Mouse (Mus musculus) kidney, postnatal 0 days (tissue): ENCODE data around the gene Fam227a. TPM values are rescaled to one million over a fixed set of nuclear protein-coding genes. Genes with fewer than 3 reads are reported as not detected.

Source experiments
- ATAC-seq: fragments of 200-750 bp; cut with Nextera tagmentation; replicated peaks from 2 replicates; pipeline ENCODE4 v1.8.0; 2017; ENCODE audit warnings: low read depth, moderate number of reproducible peaks, moderate TSS enrichment, moderate library complexity; ENCODE audit not compliant: low FRiP score
- DNase-seq: peaks from one replicate; pipeline ENCODE4 v3.0.0-alpha.2; 2016; ENCODE audit warnings: low spot score
- H3K27ac ChIP-seq: fragments of 300-500 bp; sonication (generic); 2 replicates; pipeline ENCODE4 v1.5.1; 2014; ENCODE audit warnings: mild to moderate bottlenecking
- H3K27me3 ChIP-seq: fragments of 300-500 bp; sonication (generic); 2 replicates; pipeline ENCODE4 v1.6.1; 2014; ENCODE audit warnings: low read length, mixed read lengths; ENCODE audit not compliant: insufficient read depth
- H3K36me3 ChIP-seq: fragments of 300-500 bp; sonication (generic); 2 replicates; pipeline ENCODE4 v1.6.1; 2014; ENCODE audit warnings: low read length, mixed read lengths; ENCODE audit not compliant: insufficient read depth
- H3K4me1 ChIP-seq: fragments of 300-500 bp; sonication (generic); replicated peaks from 2 replicates; pipeline ENCODE4 v1.6.1; 2014; ENCODE audit warnings: antibody characterized with exemption, low read length, mixed read lengths; ENCODE audit not compliant: insufficient read depth
- H3K4me2 ChIP-seq: fragments of 300-500 bp; sonication (generic); 2 replicates; pipeline ENCODE4 v1.6.1; 2014; ENCODE audit warnings: mild to moderate bottlenecking, low read length, moderate library complexity, mixed read lengths
- H3K4me3 ChIP-seq: fragments of 300-500 bp; sonication (generic); replicated peaks from 2 replicates; pipeline ENCODE4 v1.5.1; 2014; ENCODE audit warnings: low read depth, low read length
- H3K9ac ChIP-seq: fragments of 300-500 bp; sonication (generic); 2 replicates; pipeline ENCODE4 v1.6.1; 2014; ENCODE audit warnings: low read depth, low read length
- H3K9me3 ChIP-seq: fragments of 300-500 bp; sonication (generic); replicated peaks from 2 replicates; pipeline ENCODE4 v1.6.1; 2016; ENCODE audit warnings: low read length, inconsistent platforms, mixed read lengths
- CTCF ChIP-seq: IDR thresholded peaks from 2 replicates; pipeline ENCODE4 v1.5.1; 2016; ENCODE audit warnings: antibody characterized with exemption, low read depth, mild to moderate bottlenecking, moderate library complexity
- WGBS: fragments of 180-500 bp; shearing (Covaris S2); extraction: QIAGEN DNeasy Blood & Tissue Kit; methylation state at CpG from one replicate; pipeline ENCODE4 v1.1.7; 2014; 5-methylcytosine and 5-hydroxymethylcytosine counted together
- polyA plus RNA-seq: library from polyadenylated mRNA; unstranded; fragments of >200 nt; fragmentation: Nextera tagmentation; extraction: Ambion mirVana; gene quantifications from 2 replicates; pipeline ENCODE4 v1.2.1, GENCODE M21; 2015

Fam227a gene
- polyA plus RNA-seq, 1 experiment from 2014 or later, result 0.66 TPM

- Histone ChIP-seq H3K36me3 (peaks cover 5% of the 10 kb centered on the region; the same call in 1 of the 2 replicates), H3K9me3 (no peaks in the 10 kb centered on the region), H3K4me3 (no peak overlapping the region), H3K4me1 (0 out of 2 replicates have a peak, but pooled peaks cover 4% of the 10 kb centered on the region), H3K27me3 (no peaks in the 10 kb centered on the region), H3K9ac (no peak overlapping the region), H3K27ac (no peak overlapping the region), H3K4me2 (no peak overlapping the region)
- DNase-seq (no peak), ATAC-seq (no peak)
- WGBS, result 81% methylated on average over 4 of the region's 4 CpGs
- peak; percentile 59 for TF ChIP-seq CTCF
These were observed 3.1 kb upstream of the Fam227a start for GRCm38 (mm10) chr15:79661852-79662251.

- peak; percentile 73 for TF ChIP-seq CTCF
- Histone ChIP-seq H3K9me3 (no peaks in the 10 kb centered on the region), H3K27me3 (no peaks in the 10 kb centered on the region), H3K4me2 (peak overlapping the region; percentile 73), H3K36me3 (no peaks in the 10 kb centered on the region), H3K9ac (peak overlapping the region; percentile 69), H3K4me1 (0 out of 2 replicates have a peak, but pooled peaks cover 4% of the 10 kb centered on the region), H3K4me3 (peak overlapping the region; percentile 63), H3K27ac (peak overlapping the region; percentile 85)
- ATAC-seq (peak; percentile 10; the same call in 1 of the 2 replicates), DNase-seq (peak; percentile 88)
- WGBS, result 2% methylated on average over 16 of the region's 16 CpGs
These were observed 772 bp downstream of the Fam227a start for GRCm38 (mm10) chr15:79657837-79658530.

- H3K4me2 ChIP-seq, result no peak overlapping the region
- H3K36me3 ChIP-seq, result no peaks in the 10 kb centered on the region
- H3K4me3 ChIP-seq, result no peak overlapping the region
- H3K27ac ChIP-seq, result no peak overlapping the region
- TF ChIP-seq CTCF, result no peak
- H3K4me1 ChIP-seq, result 0 out of 2 replicates have a peak, but pooled peaks cover 4% of the 10 kb centered on the region
- no peak for DNase-seq
- no peaks in the 10 kb centered on the region for H3K27me3 ChIP-seq
- WGBS, result 89% methylated on average over 14 of the region's 14 CpGs
- no peaks in the 10 kb centered on the region for H3K9me3 ChIP-seq
- no peak overlapping the region for H3K9ac ChIP-seq
- no peak for ATAC-seq
These were observed 2.3 kb downstream of the Fam227a start for GRCm38 (mm10) chr15:79656451-79656850.

GRCm38 (mm10) chr15:79651481-79651880 is 7.3 kb downstream of the Fam227a start:
- no peak overlapping the region for H3K4me3 ChIP-seq
- ATAC-seq (no peak), DNase-seq (no peak)
- no peaks in the 10 kb centered on the region for H3K4me1 ChIP-seq
- no peaks in the 10 kb centered on the region for H3K36me3 ChIP-seq
- H3K4me2 ChIP-seq, result no peak overlapping the region
- peak; percentile 59 for TF ChIP-seq CTCF
- H3K27me3 ChIP-seq, result no peaks in the 10 kb centered on the region
- WGBS, result 74% methylated on average over 4 of the region's 4 CpGs
- no peak overlapping the region for H3K27ac ChIP-seq
- no peak overlapping the region for H3K9ac ChIP-seq
- no peaks in the 10 kb centered on the region for H3K9me3 ChIP-seq

- ATAC-seq, result no peak
These were observed 8.2 kb downstream of the Fam227a start for GRCm38 (mm10) chr15:79650569-79650968.

GRCm38 (mm10) chr15:79648130-79648529 is 10.6 kb downstream of the Fam227a start:
- Histone ChIP-seq H3K36me3 (no peaks in the 10 kb centered on the region), H3K4me2 (no peak overlapping the region), H3K27me3 (no peaks in the 10 kb centered on the region), H3K4me3 (no peak overlapping the region), H3K4me1 (no peaks in the 10 kb centered on the region), H3K9me3 (no peaks in the 10 kb centered on the region), H3K9ac (no peak overlapping the region), H3K27ac (no peak overlapping the region)
- WGBS, result 87% methylated on average over 12 of the region's 12 CpGs
- TF ChIP-seq CTCF, result no peak
- ATAC-seq (no peak), DNase-seq (no peak)

More at GRCm38 (mm10) chr15:79650569-79650968, 8.2 kb downstream of the Fam227a start:
- Histone ChIP-seq H3K36me3 (no peaks in the 10 kb centered on the region), H3K4me2 (no peak overlapping the region), H3K27me3 (no peaks in the 10 kb centered on the region), H3K9me3 (no peaks in the 10 kb centered on the region), H3K4me1 (no peaks in the 10 kb centered on the region), H3K27ac (no peak overlapping the region), H3K4me3 (no peak overlapping the region), H3K9ac (no peak overlapping the region)
- DNase-seq, result peak; percentile 36
- peak; percentile 67 for TF ChIP-seq CTCF

- H3K4me2 ChIP-seq, result no peak overlapping the region
- no peak for ATAC-seq
- H3K4me3 ChIP-seq, result no peak overlapping the region
- H3K27me3 ChIP-seq, result no peaks in the 10 kb centered on the region
- H3K9ac ChIP-seq, result no peak overlapping the region
- H3K9me3 ChIP-seq, result no peaks in the 10 kb centered on the region
- H3K4me1 ChIP-seq, result no peaks in the 10 kb centered on the region
- no peak for DNase-seq
- no peak for TF ChIP-seq CTCF
- H3K36me3 ChIP-seq, result 0 out of 2 replicates have a peak, but pooled peaks cover under 1% of the 10 kb centered on the region
- H3K27ac ChIP-seq, result no peak overlapping the region
- 78% methylated on average over 2 of the region's 2 CpGs for WGBS
These were observed 13.3 kb downstream of the Fam227a start for GRCm38 (mm10) chr15:79645483-79645882.
